Mouse (Mus musculus): ENCODE measurements around the gene Iqgap2. TPM values are rescaled to one million over a fixed set of nuclear protein-coding genes. Genes with fewer than 3 reads are reported as not detected.

Gene Iqgap2
- polyA plus RNA-seq, 1 experiment from 2014 or later = 4.8 TPM

- WGBS = 34% methylated on average over 11 of the region's 11 CpGs
- Histone ChIP-seq H3K36me3 (ENCODE audit: control insufficient read depth, insufficient read depth, low read length) (no peaks in the 10 kb centered on the region), H3K4me1 (ENCODE audit: control insufficient read depth, insufficient read depth, low read length) (peaks cover 6% of the 10 kb centered on the region), H3K9me3 (ENCODE audit: control insufficient read depth, low read length) (no peaks in the 10 kb centered on the region), H3K4me2 (ENCODE audit: low read length) (no peak overlapping the region), H3K27me3 (ENCODE audit: control insufficient read depth, insufficient read depth, low read length) (no peaks in the 10 kb centered on the region), H3K9ac (replicated peaks; ENCODE audit: low read length) (no peak overlapping the region), H3K27ac (replicated peaks; ENCODE audit: low read depth, low read length) (no peak overlapping the region), H3K4me3 (replicated peaks; ENCODE audit: low read depth, low read length) (no peak overlapping the region)
- ATAC-seq (ENCODE audit: low FRiP score, low TSS enrichment) (no peak), DNase-seq (no peak)
Observed at GRCm38 (mm10) chr13:95774966-95775696, 116.6 kb downstream of the Iqgap2 start.

DNA sequence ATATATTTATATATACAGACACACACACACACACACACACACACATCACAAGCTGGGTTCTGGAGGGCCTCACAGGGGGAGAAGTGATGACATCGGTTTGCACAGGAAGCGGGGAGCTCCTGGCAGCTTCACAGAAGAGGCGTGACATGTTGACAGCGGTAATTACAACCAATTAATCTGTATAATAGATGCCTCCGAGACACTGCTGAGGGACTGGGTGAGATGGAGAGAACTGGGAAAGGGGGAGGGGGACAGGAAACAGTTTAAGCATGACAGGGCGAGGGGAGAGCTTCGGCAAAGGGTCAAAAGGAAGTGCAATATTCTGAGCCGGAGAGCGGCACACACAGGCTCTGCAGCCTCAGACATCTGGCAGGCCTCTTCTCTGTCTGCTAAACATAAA, 126.7 kb downstream of the Iqgap2 start:
- no peaks in the 10 kb centered on the region for H3K9me3 ChIP-seq (ENCODE audit: control insufficient read depth, low read length)
- H3K4me2 ChIP-seq (ENCODE audit: low read length) = 0 out of 2 replicates have a peak overlapping the region, but pooled peaks have one; percentile 6
- H3K27me3 ChIP-seq (ENCODE audit: control insufficient read depth, insufficient read depth, low read length) = no peaks in the 10 kb centered on the region
- H3K9ac ChIP-seq (replicated peaks; ENCODE audit: low read length) = no peak overlapping the region
- DNase-seq (peak; percentile 54), ATAC-seq (ENCODE audit: low FRiP score, low TSS enrichment) (no peak)
- 26% methylated on average over 9 of the region's 9 CpGs for WGBS
- H3K4me3 ChIP-seq (replicated peaks; ENCODE audit: low read depth, low read length) = no peak overlapping the region
- H3K27ac ChIP-seq (replicated peaks; ENCODE audit: low read depth, low read length) = no peak overlapping the region
- 0 out of 2 replicates have a peak, but pooled peaks cover 9% of the 10 kb centered on the region for H3K4me1 ChIP-seq (ENCODE audit: control insufficient read depth, insufficient read depth, low read length)
- no peaks in the 10 kb centered on the region for H3K36me3 ChIP-seq (ENCODE audit: control insufficient read depth, insufficient read depth, low read length)

DNA sequence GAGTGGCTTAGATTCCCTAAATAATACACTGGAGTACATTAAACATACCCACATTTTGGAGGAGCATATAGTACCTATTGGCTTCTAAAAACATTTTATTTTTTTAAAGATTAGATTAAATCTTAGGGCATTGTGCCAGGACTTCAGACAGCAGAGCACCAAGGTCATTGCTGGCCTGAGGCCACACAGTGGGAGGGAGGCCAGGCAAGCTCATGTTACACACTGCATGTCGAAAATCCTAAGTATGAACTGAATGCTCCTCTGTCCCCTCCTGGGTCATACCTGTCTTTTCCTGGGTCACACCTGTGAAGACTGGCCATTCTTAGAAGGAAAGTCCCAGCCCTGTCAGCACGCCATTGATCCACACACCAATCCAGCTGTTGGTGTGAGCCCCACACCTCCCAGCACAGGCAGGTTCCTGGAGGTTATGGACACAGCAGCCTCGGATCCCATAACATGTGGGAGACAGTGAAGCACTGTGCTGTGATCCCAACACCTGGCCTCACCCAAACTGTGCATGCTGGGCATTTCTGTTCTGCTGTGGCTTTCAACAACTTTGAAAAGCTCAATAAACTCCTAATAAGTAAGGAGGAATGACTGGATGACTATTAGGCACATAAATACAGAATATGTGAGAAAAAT, 127.7 kb downstream of the Iqgap2 start:
- ATAC-seq (ENCODE audit: low FRiP score, low TSS enrichment) = no peak
- Histone ChIP-seq H3K4me1 (ENCODE audit: control insufficient read depth, insufficient read depth, low read length) (0 out of 2 replicates have a peak, but pooled peaks cover 9% of the 10 kb centered on the region), H3K27me3 (ENCODE audit: control insufficient read depth, insufficient read depth, low read length) (no peaks in the 10 kb centered on the region), H3K9ac (replicated peaks; ENCODE audit: low read length) (no peak overlapping the region), H3K4me3 (replicated peaks; ENCODE audit: low read depth, low read length) (no peak overlapping the region), H3K4me2 (ENCODE audit: low read length) (no peak overlapping the region), H3K9me3 (ENCODE audit: control insufficient read depth, low read length) (no peaks in the 10 kb centered on the region), H3K36me3 (ENCODE audit: control insufficient read depth, insufficient read depth, low read length) (no peaks in the 10 kb centered on the region), H3K27ac (replicated peaks; ENCODE audit: low read depth, low read length) (no peak overlapping the region)
- DNase-seq = no peak
- 59% methylated on average over 3 of the region's 3 CpGs for WGBS

DNA sequence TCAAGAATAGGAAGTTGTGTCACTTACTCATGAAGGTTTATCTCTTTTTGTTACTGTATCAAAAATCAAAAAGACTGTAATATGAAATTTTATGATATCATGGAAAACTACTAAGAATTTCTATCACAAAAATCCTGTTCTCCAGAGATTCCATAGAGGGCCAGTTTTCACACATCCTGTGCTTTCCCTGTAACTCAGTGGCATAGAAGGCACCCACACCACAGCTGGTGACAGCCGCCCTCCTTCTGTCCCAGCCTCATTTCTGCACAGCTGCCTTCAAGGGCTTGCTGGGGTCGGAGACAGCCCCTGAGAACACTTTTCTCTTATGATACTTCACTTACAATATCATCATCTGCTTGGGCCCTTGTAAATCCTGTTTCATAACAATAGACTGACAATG, 131.9 kb downstream of the Iqgap2 start:
- DNase-seq (no peak), ATAC-seq (ENCODE audit: low FRiP score, low TSS enrichment) (no peak)
- no peak overlapping the region for H3K4me2 ChIP-seq (ENCODE audit: low read length)
- no peak overlapping the region for H3K27ac ChIP-seq (replicated peaks; ENCODE audit: low read depth, low read length)
- no peak overlapping the region for H3K4me3 ChIP-seq (replicated peaks; ENCODE audit: low read depth, low read length)
- WGBS = 93% methylated on average over 2 of the region's 2 CpGs
- no peak overlapping the region for H3K9ac ChIP-seq (replicated peaks; ENCODE audit: low read length)
- H3K4me1 ChIP-seq (ENCODE audit: control insufficient read depth, insufficient read depth, low read length) = 0 out of 2 replicates have a peak, but pooled peaks cover 6% of the 10 kb centered on the region
- no peaks in the 10 kb centered on the region for H3K27me3 ChIP-seq (ENCODE audit: control insufficient read depth, insufficient read depth, low read length)
- no peaks in the 10 kb centered on the region for H3K9me3 ChIP-seq (ENCODE audit: control insufficient read depth, low read length)
- no peaks in the 10 kb centered on the region for H3K36me3 ChIP-seq (ENCODE audit: control insufficient read depth, insufficient read depth, low read length)

GRCm38 (mm10) chr13:95754285-95754684, 137.4 kb downstream of the Iqgap2 start:
- no peak for ATAC-seq (ENCODE audit: low FRiP score, low TSS enrichment)
- H3K9ac ChIP-seq (replicated peaks; ENCODE audit: low read length) = no peak overlapping the region

DNA sequence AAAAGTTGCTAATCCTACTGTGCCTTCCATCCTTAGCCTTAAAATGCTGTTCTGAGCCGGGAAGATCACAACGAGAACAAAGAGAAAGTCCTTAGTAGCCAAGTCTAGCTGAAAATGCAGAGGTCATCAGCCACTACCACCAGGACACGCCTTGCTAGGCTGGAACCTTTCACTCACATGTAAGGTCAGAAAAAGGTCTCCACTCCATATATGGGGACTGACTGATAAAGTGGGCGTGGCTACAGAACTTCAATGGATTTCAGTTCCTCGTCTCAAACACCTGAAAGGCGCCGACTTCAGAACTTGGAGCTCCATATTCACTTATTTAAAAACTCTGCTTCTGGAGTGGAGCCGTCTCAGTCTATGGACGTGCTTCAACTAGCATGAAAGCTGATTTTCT, 139.3 kb downstream of the Iqgap2 start:
- H3K4me1 ChIP-seq (ENCODE audit: control insufficient read depth, insufficient read depth, low read length) = no peaks in the 10 kb centered on the region
- ATAC-seq (ENCODE audit: low FRiP score, low TSS enrichment) = no peak
- 89% methylated on average over 9 of the region's 9 CpGs for WGBS
- H3K9ac ChIP-seq (replicated peaks; ENCODE audit: low read length) = no peak overlapping the region
- H3K9me3 ChIP-seq (ENCODE audit: control insufficient read depth, low read length) = no peaks in the 10 kb centered on the region
- H3K27me3 ChIP-seq (ENCODE audit: control insufficient read depth, insufficient read depth, low read length) = no peaks in the 10 kb centered on the region
- no peaks in the 10 kb centered on the region for H3K36me3 ChIP-seq (ENCODE audit: control insufficient read depth, insufficient read depth, low read length)
- no peak overlapping the region for H3K4me2 ChIP-seq (ENCODE audit: low read length)
- no peak overlapping the region for H3K27ac ChIP-seq (replicated peaks; ENCODE audit: low read depth, low read length)
- no peak overlapping the region for H3K4me3 ChIP-seq (replicated peaks; ENCODE audit: low read depth, low read length)
- DNase-seq = no peak

More at GRCm38 (mm10) chr13:95754285-95754684, 137.4 kb downstream of the Iqgap2 start:
- Histone ChIP-seq H3K4me1 (ENCODE audit: control insufficient read depth, insufficient read depth, low read length) (no peaks in the 10 kb centered on the region), H3K27ac (replicated peaks; ENCODE audit: low read depth, low read length) (no peak overlapping the region), H3K9me3 (ENCODE audit: control insufficient read depth, low read length) (no peaks in the 10 kb centered on the region), H3K36me3 (ENCODE audit: control insufficient read depth, insufficient read depth, low read length) (no peaks in the 10 kb centered on the region), H3K4me2 (ENCODE audit: low read length) (no peak overlapping the region), H3K27me3 (ENCODE audit: control insufficient read depth, insufficient read depth, low read length) (no peaks in the 10 kb centered on the region), H3K4me3 (replicated peaks; ENCODE audit: low read depth, low read length) (no peak overlapping the region)
- DNase-seq = no peak
- 93% methylated on average over 5 of the region's 5 CpGs for WGBS

GRCm38 (mm10) chr13:95747541-95747940, 144.2 kb downstream of the Iqgap2 start:
- Histone ChIP-seq H3K4me2 (ENCODE audit: low read length) (no peak overlapping the region), H3K9ac (replicated peaks; ENCODE audit: low read length) (no peak overlapping the region), H3K4me1 (ENCODE audit: control insufficient read depth, insufficient read depth, low read length) (no peaks in the 10 kb centered on the region), H3K4me3 (replicated peaks; ENCODE audit: low read depth, low read length) (no peak overlapping the region), H3K27ac (replicated peaks; ENCODE audit: low read depth, low read length) (no peak overlapping the region), H3K9me3 (ENCODE audit: control insufficient read depth, low read length) (no peaks in the 10 kb centered on the region), H3K36me3 (ENCODE audit: control insufficient read depth, insufficient read depth, low read length) (no peaks in the 10 kb centered on the region), H3K27me3 (ENCODE audit: control insufficient read depth, insufficient read depth, low read length) (no peaks in the 10 kb centered on the region)
- no peak for DNase-seq
- WGBS = 86% methylated on average over 11 of the region's 11 CpGs
- no peak for ATAC-seq (ENCODE audit: low FRiP score, low TSS enrichment)

GRCm38 (mm10) chr13:95747101-95747500, 144.6 kb downstream of the Iqgap2 start:
- 86% methylated on average over 7 of the region's 7 CpGs for WGBS
- H3K4me3 ChIP-seq (replicated peaks; ENCODE audit: low read depth, low read length) = no peak overlapping the region
- H3K9me3 ChIP-seq (ENCODE audit: control insufficient read depth, low read length) = no peaks in the 10 kb centered on the region
- H3K36me3 ChIP-seq (ENCODE audit: control insufficient read depth, insufficient read depth, low read length) = no peaks in the 10 kb centered on the region
- no peaks in the 10 kb centered on the region for H3K4me1 ChIP-seq (ENCODE audit: control insufficient read depth, insufficient read depth, low read length)
- H3K9ac ChIP-seq (replicated peaks; ENCODE audit: low read length) = no peak overlapping the region
- H3K27me3 ChIP-seq (ENCODE audit: control insufficient read depth, insufficient read depth, low read length) = no peaks in the 10 kb centered on the region
- no peak overlapping the region for H3K4me2 ChIP-seq (ENCODE audit: low read length)
- DNase-seq (no peak), ATAC-seq (ENCODE audit: low FRiP score, low TSS enrichment) (no peak)
- H3K27ac ChIP-seq (replicated peaks; ENCODE audit: low read depth, low read length) = no peak overlapping the region

- Histone ChIP-seq H3K27me3 (ENCODE audit: control insufficient read depth, insufficient read depth, low read length) (no peaks in the 10 kb centered on the region), H3K4me2 (ENCODE audit: low read length) (no peak overlapping the region), H3K4me1 (ENCODE audit: control insufficient read depth, insufficient read depth, low read length) (no peaks in the 10 kb centered on the region), H3K9me3 (ENCODE audit: control insufficient read depth, low read length) (no peaks in the 10 kb centered on the region), H3K36me3 (ENCODE audit: control insufficient read depth, insufficient read depth, low read length) (no peaks in the 10 kb centered on the region), H3K27ac (replicated peaks; ENCODE audit: low read depth, low read length) (no peak overlapping the region), H3K4me3 (replicated peaks; ENCODE audit: low read depth, low read length) (no peak overlapping the region), H3K9ac (replicated peaks; ENCODE audit: low read length) (no peak overlapping the region)
- no peak; the same call in 1 of the 2 replicates for ATAC-seq (ENCODE audit: low FRiP score, low TSS enrichment)
- 11% methylated on average over 6 of the region's 6 CpGs for WGBS
- peak; percentile 73 for DNase-seq
Observed at GRCm38 (mm10) chr13:95746509-95746908, 145.2 kb downstream of the Iqgap2 start.
